Mouse (Mus musculus): ENCODE measurements around the gene Zbtb16.

DNA sequence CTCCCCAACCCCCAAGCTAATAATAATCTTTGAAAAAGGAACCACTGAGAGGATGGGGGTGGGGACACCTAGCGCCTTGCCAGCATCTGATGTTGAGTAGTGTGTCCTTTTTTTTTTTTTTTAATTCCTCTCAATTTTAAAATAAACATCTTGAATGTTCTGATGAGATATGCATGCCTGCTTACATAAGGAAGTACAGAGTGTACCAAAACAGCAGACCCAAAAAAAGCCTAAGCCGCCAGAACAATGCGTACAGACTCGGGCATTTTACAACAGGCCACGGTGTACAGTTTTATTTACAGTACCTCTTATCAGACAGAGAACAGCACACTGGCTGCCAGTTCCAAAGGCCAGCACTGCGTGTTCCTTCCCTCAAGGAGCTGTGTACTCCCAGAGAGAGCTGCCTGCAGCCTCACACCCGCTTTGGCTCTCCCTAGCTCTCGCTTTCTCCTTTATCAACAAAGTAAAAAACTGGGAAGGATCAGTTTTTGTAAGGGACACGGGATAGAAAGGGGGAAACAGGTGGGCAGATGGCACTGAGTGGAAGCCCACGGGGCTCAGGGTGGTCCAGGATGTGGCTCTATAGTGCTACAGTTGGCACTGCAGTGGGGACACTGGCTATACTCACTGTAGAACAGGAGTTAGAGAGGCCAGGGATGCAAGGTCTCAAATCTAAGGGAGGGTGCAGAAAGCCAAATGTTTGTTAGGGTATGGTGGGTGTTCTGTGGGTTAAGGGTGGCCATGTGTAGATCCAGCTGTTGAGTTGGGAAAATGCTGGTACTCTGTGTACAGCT, 112.3 kb downstream of the Zbtb16 start:
- TF ChIP-seq POLR2A (IDR thresholded peaks at IDR 0.05; ENCODE audit: insufficient read depth, low read depth, low read length) (no peak), CTCF (IDR thresholded peaks at IDR 0.05; ENCODE audit: insufficient read depth, low read depth, low read length) (no peak)

Data from olfactory bulb, adult 2 months (tissue).